Mouse (Mus musculus): ENCODE measurements at regions not wholly inside any gene's neighbourhood (a gene's known extent, or its start where the extent isn't known, plus 50 kb on each side); places are given as distances from the start of the nearest gene placed in this dataset.

DNA sequence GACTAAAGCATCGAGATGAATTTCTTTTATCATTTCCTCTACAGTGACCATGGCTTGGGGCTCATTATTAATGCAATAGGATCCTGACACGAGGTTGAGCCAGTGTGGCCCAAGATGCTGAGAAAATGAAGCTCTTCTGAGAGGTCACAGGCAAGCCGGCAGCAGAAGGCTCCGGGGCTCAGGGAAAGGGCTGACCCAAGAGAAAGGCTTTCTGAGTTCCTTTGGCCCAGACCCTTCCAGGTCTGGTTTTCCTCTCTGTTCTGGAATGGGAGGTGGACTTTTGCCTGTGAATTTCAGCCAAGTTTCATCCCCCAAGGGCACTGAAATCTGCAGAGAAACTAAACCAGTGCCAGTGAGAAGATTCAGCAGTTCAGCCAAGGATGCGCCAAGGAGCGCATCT lies 145.7 kb upstream of the Slc38a2 start:
- Histone ChIP-seq H3K9ac (no peak overlapping the region), H3K36me3 (replicated peaks) (no peaks in the 10 kb centered on the region), H3K4me1 (replicated peaks) (no peaks in the 10 kb centered on the region), H3K9me3 (replicated peaks) (no peaks in the 10 kb centered on the region), H3K27ac (replicated peaks) (no peak overlapping the region), H3K4me3 (replicated peaks) (no peak overlapping the region), H3K4me2 (no peak overlapping the region), H3K27me3 (no peaks in the 10 kb centered on the region)
- ATAC-seq (ENCODE audit: insufficient read depth): no peak
- 70% methylated on average over 6 of the region's 6 CpGs for WGBS (ENCODE audit: insufficient replicate concordance)

DNA sequence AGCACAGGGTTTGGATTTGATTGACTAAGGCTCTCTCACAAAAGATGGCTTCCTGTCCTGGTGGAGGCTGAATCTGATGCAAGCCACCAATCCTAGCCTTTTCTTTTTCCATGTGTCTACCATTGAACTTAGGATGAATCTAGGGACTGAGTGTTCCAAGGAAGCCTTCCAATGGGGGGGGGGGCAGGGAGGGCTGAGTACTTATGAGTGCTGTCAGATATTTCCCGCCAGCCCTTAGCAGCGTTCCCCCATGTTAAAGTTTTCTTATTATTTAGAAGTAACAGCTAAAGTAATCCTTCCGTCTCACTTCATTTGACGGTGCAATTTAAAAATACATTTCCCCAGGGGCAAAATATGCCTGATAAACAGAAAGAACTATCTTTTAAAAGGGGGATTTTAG lies 144.8 kb upstream of the Slc38a2 start:
- Histone ChIP-seq H3K27ac (replicated peaks) (no peak overlapping the region), H3K9ac (no peak overlapping the region), H3K4me1 (replicated peaks) (no peaks in the 10 kb centered on the region), H3K4me2 (no peak overlapping the region), H3K9me3 (replicated peaks) (no peaks in the 10 kb centered on the region), H3K36me3 (replicated peaks) (no peaks in the 10 kb centered on the region), H3K27me3 (no peaks in the 10 kb centered on the region), H3K4me3 (replicated peaks) (no peak overlapping the region)
- no peak for ATAC-seq (ENCODE audit: insufficient read depth)
- WGBS (ENCODE audit: insufficient replicate concordance): 72% methylated on average over 4 of the region's 4 CpGs

GRCm38 (mm10) chr15:96843589-96843988 lies 144.1 kb upstream of the Slc38a2 start:
- H3K4me2 ChIP-seq: no peak overlapping the region
- H3K4me3 ChIP-seq (replicated peaks): no peak overlapping the region
- no peaks in the 10 kb centered on the region for H3K9me3 ChIP-seq (replicated peaks)
- H3K4me1 ChIP-seq (replicated peaks): no peaks in the 10 kb centered on the region
- no peak for ATAC-seq (ENCODE audit: insufficient read depth)
- 71% methylated on average over 7 of the region's 7 CpGs for WGBS (ENCODE audit: insufficient replicate concordance)
- no peak overlapping the region for H3K9ac ChIP-seq
- H3K27ac ChIP-seq (replicated peaks): no peak overlapping the region
- no peaks in the 10 kb centered on the region for H3K27me3 ChIP-seq
- H3K36me3 ChIP-seq (replicated peaks): no peaks in the 10 kb centered on the region

GRCm38 (mm10) chr15:96842881-96843280 lies 143.4 kb upstream of the Slc38a2 start:
- Histone ChIP-seq H3K27ac (replicated peaks) (no peak overlapping the region), H3K9ac (no peak overlapping the region), H3K27me3 (no peaks in the 10 kb centered on the region), H3K4me3 (replicated peaks) (no peak overlapping the region), H3K4me2 (no peak overlapping the region), H3K4me1 (replicated peaks) (no peaks in the 10 kb centered on the region), H3K36me3 (replicated peaks) (no peaks in the 10 kb centered on the region), H3K9me3 (replicated peaks) (no peaks in the 10 kb centered on the region)
- WGBS (ENCODE audit: insufficient replicate concordance): 56% methylated on average over 3 of the region's 3 CpGs
- ATAC-seq (ENCODE audit: insufficient read depth): no peak

GRCm38 (mm10) chr15:96836670-96837069 lies 137.1 kb upstream of the Slc38a2 start:
- Histone ChIP-seq H3K9ac (no peak overlapping the region), H3K27ac (replicated peaks) (no peak overlapping the region), H3K9me3 (replicated peaks) (no peaks in the 10 kb centered on the region), H3K4me3 (replicated peaks) (no peak overlapping the region), H3K4me1 (replicated peaks) (no peaks in the 10 kb centered on the region), H3K4me2 (no peak overlapping the region), H3K27me3 (no peaks in the 10 kb centered on the region), H3K36me3 (replicated peaks) (no peaks in the 10 kb centered on the region)
- 79% methylated on average over 3 of the region's 3 CpGs for WGBS (ENCODE audit: insufficient replicate concordance)
- no peak for ATAC-seq (ENCODE audit: insufficient read depth)

- H3K4me3 ChIP-seq (replicated peaks): no peak overlapping the region
- H3K9ac ChIP-seq: no peak overlapping the region
- H3K4me1 ChIP-seq (replicated peaks): no peaks in the 10 kb centered on the region
- no peaks in the 10 kb centered on the region for H3K9me3 ChIP-seq (replicated peaks)
- H3K27me3 ChIP-seq: no peaks in the 10 kb centered on the region
- ATAC-seq (ENCODE audit: insufficient read depth): no peak
- H3K27ac ChIP-seq (replicated peaks): no peak overlapping the region
- H3K36me3 ChIP-seq (replicated peaks): no peaks in the 10 kb centered on the region
- WGBS (ENCODE audit: insufficient replicate concordance): 62% methylated on average over 9 of the region's 9 CpGs
- no peak overlapping the region for H3K4me2 ChIP-seq
These were observed 135.3 kb upstream of the Slc38a2 start for GRCm38 (mm10) chr15:96834862-96835261.

GRCm38 (mm10) chr15:96834162-96834843 lies 134.8 kb upstream of the Slc38a2 start:
- WGBS (ENCODE audit: insufficient replicate concordance): 64% methylated on average over 10 of the region's 10 CpGs
- H3K27me3 ChIP-seq: no peaks in the 10 kb centered on the region
- H3K9me3 ChIP-seq (replicated peaks): no peaks in the 10 kb centered on the region
- H3K4me2 ChIP-seq: no peak overlapping the region
- H3K4me3 ChIP-seq (replicated peaks): no peak overlapping the region
- H3K4me1 ChIP-seq (replicated peaks): no peaks in the 10 kb centered on the region
- H3K36me3 ChIP-seq (replicated peaks): no peaks in the 10 kb centered on the region
- H3K27ac ChIP-seq (replicated peaks): no peak overlapping the region
- no peak for ATAC-seq (ENCODE audit: insufficient read depth)
- H3K9ac ChIP-seq: no peak overlapping the region

DNA sequence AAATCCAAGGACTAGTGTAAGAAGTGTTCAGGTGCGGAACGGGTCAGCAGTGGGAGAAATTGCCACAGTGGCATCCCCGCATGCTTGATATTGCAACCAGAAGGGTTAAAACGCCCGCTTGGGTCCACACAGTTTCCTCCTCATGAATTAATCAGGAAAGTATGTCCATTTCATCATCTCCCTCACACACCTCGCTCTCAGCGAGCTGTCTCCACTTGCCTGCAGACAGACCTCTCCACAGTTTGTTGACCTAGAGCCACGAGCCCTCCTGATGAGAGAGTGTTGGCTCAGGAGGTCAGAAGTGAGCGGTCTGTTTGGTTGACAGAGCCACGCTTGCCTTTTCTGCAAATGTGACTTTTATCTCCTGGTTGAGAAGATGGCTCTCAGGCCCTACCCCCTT lies 132.9 kb upstream of the Slc38a2 start:
- WGBS (ENCODE audit: insufficient replicate concordance): 62% methylated on average over 10 of the region's 10 CpGs
- H3K9me3 ChIP-seq (replicated peaks): no peaks in the 10 kb centered on the region
- no peaks in the 10 kb centered on the region for H3K36me3 ChIP-seq (replicated peaks)
- H3K9ac ChIP-seq: no peak overlapping the region
- no peaks in the 10 kb centered on the region for H3K27me3 ChIP-seq
- H3K4me1 ChIP-seq (replicated peaks): no peaks in the 10 kb centered on the region
- H3K4me3 ChIP-seq (replicated peaks): no peak overlapping the region
- peak; percentile 54 for ATAC-seq (ENCODE audit: insufficient read depth)
- H3K4me2 ChIP-seq: peak overlapping the region; percentile 18; the same call in 1 of the 2 replicates
- H3K27ac ChIP-seq (replicated peaks): no peak overlapping the region

GRCm38 (mm10) chr15:96831256-96831655 lies 131.7 kb upstream of the Slc38a2 start:
- Histone ChIP-seq H3K27ac (replicated peaks) (no peak overlapping the region), H3K27me3 (no peaks in the 10 kb centered on the region), H3K4me2 (no peak overlapping the region), H3K4me3 (replicated peaks) (no peak overlapping the region), H3K9ac (no peak overlapping the region), H3K9me3 (replicated peaks) (no peaks in the 10 kb centered on the region), H3K36me3 (replicated peaks) (no peaks in the 10 kb centered on the region), H3K4me1 (replicated peaks) (no peaks in the 10 kb centered on the region)
- ATAC-seq (ENCODE audit: insufficient read depth): no peak
- 78% methylated on average over 10 of the region's 10 CpGs for whole genome bisulfite sequencing (ENCODE audit: insufficient replicate concordance)

DNA sequence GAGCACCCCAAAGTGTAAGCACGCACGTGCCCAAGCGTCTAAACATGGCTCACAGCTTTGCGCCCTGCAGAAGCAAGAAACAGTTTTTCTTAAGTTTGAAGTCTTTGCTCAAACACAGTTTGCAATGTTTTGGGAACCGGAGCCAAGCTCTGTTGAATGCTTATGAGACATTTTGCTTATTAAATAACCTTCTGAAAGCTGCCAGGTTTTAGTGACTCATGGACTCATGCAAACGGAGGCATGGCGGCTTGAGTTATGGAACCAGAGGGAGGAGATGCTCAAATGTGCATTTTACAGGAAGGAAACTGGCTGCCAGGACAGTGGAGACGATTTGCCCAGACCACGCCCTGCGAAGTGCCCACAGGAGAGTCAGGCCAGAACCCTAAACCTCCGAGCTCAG lies 131.0 kb upstream of the Slc38a2 start:
- Histone ChIP-seq H3K4me1 (replicated peaks) (no peaks in the 10 kb centered on the region), H3K4me3 (replicated peaks) (no peak overlapping the region), H3K9me3 (replicated peaks) (no peaks in the 10 kb centered on the region), H3K4me2 (no peak overlapping the region), H3K27me3 (no peaks in the 10 kb centered on the region), H3K9ac (no peak overlapping the region), H3K36me3 (replicated peaks) (no peaks in the 10 kb centered on the region), H3K27ac (replicated peaks) (no peak overlapping the region)
- no peak for ATAC-seq (ENCODE audit: insufficient read depth)
- WGBS (ENCODE audit: insufficient replicate concordance): 68% methylated on average over 11 of the region's 11 CpGs

GRCm38 (mm10) chr15:96829941-96830340 lies 130.4 kb upstream of the Slc38a2 start:
- whole genome bisulfite sequencing (ENCODE audit: insufficient replicate concordance): 81% methylated on average over 12 of the region's 12 CpGs
- no peaks in the 10 kb centered on the region for H3K9me3 ChIP-seq (replicated peaks)
- no peak overlapping the region for H3K27ac ChIP-seq (replicated peaks)
- no peak for ATAC-seq (ENCODE audit: insufficient read depth)
- no peak overlapping the region for H3K4me3 ChIP-seq (replicated peaks)
- H3K9ac ChIP-seq: no peak overlapping the region
- H3K4me1 ChIP-seq (replicated peaks): no peaks in the 10 kb centered on the region
- H3K4me2 ChIP-seq: no peak overlapping the region
- H3K27me3 ChIP-seq: no peaks in the 10 kb centered on the region
- H3K36me3 ChIP-seq (replicated peaks): no peaks in the 10 kb centered on the region

DNA sequence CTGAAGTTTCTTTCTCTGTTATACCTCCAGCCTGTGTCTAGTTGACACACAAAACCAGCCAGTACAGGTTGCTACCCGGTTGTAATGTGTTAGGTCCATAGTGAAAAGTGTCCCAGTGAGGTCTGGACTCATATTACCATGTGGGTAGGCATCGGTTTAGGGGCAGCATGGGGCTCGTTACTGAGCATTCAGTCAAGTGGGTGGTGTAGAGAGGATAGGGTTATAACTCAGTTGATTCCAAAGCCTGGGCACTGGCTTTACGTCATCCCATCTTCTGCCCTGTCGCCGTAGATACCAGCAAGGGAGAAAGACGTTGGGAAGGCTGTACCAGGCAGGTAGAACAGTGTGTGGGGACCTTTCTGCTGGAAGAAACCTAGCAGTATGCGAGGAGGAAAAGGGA lies 129.2 kb upstream of the Slc38a2 start:
- no peak for ATAC-seq (ENCODE audit: insufficient read depth)
- H3K4me1 ChIP-seq (replicated peaks): no peaks in the 10 kb centered on the region
- no peaks in the 10 kb centered on the region for H3K27me3 ChIP-seq
- H3K9me3 ChIP-seq (replicated peaks): no peaks in the 10 kb centered on the region
- no peak overlapping the region for H3K9ac ChIP-seq
- H3K4me3 ChIP-seq (replicated peaks): no peak overlapping the region
- no peak overlapping the region for H3K4me2 ChIP-seq
- no peaks in the 10 kb centered on the region for H3K36me3 ChIP-seq (replicated peaks)
- H3K27ac ChIP-seq (replicated peaks): no peak overlapping the region
- WGBS (ENCODE audit: insufficient replicate concordance): 70% methylated on average over 8 of the region's 8 CpGs
